11 mouse cellular contexts compared by ENCODE assay signal in genomic region chr14:59467798-59468197, GRCm38 (mm10). TPM values are rescaled to one million over a fixed set of nuclear protein-coding genes. Genes with fewer than 3 reads are reported as not detected.
DNase-seq lines count a peak whose midpoint lies in the region; ATAC-seq and TF ChIP-seq lines count a peak whose summit lies in the region.
"Had no signal": no experiment of that assay in that cellular context is flagged by ENCODE, and none has a peak within 500 bp of the region (broad histone marks: within the 10 kb centered on the region; RNA-seq: fewer than 3 reads in every experiment).

No protein-coding gene starts in this region.

- no peak overlapping the region for H3K27ac ChIP-seq in liver, adult 2 months (replicated peaks; ENCODE audit: insufficient read depth, low read depth, low read length)
- H3K27ac ChIP-seq in liver, embryonic 11.5 days (ENCODE audit: low read depth, low read length), result no peak overlapping the region
- H3K27ac ChIP-seq in hindbrain, embryonic 12.5 days, result no peak overlapping the region
- H3K27ac ChIP-seq: limb, embryonic 15.5 days had no signal

- DNase-seq in frontal cortex, postnatal 14 days (ENCODE audit: low spot score in 2 of 2), result no peak
- DNase-seq in liver, adult 2 months (ENCODE audit: extremely low read depth, low read depth, low spot score), result peak; percentile 35
- no peak for DNase-seq in liver, embryonic 11.5 days (ENCODE audit: low spot score)
- DNase-seq in R1 (ENCODE audit: low read depth, low spot score), result peak; percentile 11
- DNase-seq in spleen, postnatal 10 days (ENCODE audit: low spot score in 2 of 2), result no peak
- DNase-seq: gastrocnemius, postnatal 10 days had no signal

- no peaks in the 10 kb centered on the region for H3K4me1 ChIP-seq in liver, adult 2 months (ENCODE audit: control insufficient read depth, insufficient read depth, low read length)
- no peaks in the 10 kb centered on the region for H3K4me1 ChIP-seq in liver, embryonic 11.5 days (replicated peaks; ENCODE audit: control insufficient read depth, insufficient read depth, low read length)
- no peaks in the 10 kb centered on the region for H3K4me1 ChIP-seq in hindbrain, embryonic 12.5 days
- H3K4me1 ChIP-seq: limb, embryonic 15.5 days had no signal

- H3K36me3 ChIP-seq in liver, adult 2 months (ENCODE audit: control insufficient read depth, insufficient read depth, low read length), result peaks cover 14% of the 10 kb centered on the region
- H3K36me3 ChIP-seq in liver, embryonic 11.5 days (ENCODE audit: control insufficient read depth, insufficient read depth, low read length), result no peaks in the 10 kb centered on the region
- no peaks in the 10 kb centered on the region for H3K36me3 ChIP-seq in hindbrain, embryonic 12.5 days

- no peak overlapping the region for H3K4me3 ChIP-seq in liver, adult 2 months (ENCODE audit: insufficient read depth, low read depth, low read length)
- H3K4me3 ChIP-seq in liver, embryonic 11.5 days (ENCODE audit: low read depth, low read length), result no peak overlapping the region
- H3K4me3 ChIP-seq in hindbrain, embryonic 12.5 days, result no peak overlapping the region
- H3K4me3 ChIP-seq: limb, embryonic 15.5 days; myocyte had no signal

- no peak for TF ChIP-seq CTCF in liver, adult 2 months (IDR thresholded peaks at IDR 0.05; ENCODE audit: low read depth, low read length)

- TF ChIP-seq POLR2A in liver, adult 2 months (IDR thresholded peaks at IDR 0.05; ENCODE audit: extremely low read depth, insufficient read depth, low read length), result no peak

- no peak overlapping the region for H3K4me2 ChIP-seq in liver, embryonic 11.5 days
- H3K4me2 ChIP-seq in hindbrain, embryonic 12.5 days (replicated peaks), result no peak overlapping the region
- H3K4me2 ChIP-seq: limb, embryonic 15.5 days had no signal

- H3K9me3 ChIP-seq in liver, embryonic 11.5 days (ENCODE audit: control insufficient read depth, low read length), result no peaks in the 10 kb centered on the region
- H3K9me3 ChIP-seq in hindbrain, embryonic 12.5 days (replicated peaks), result no peaks in the 10 kb centered on the region
- H3K9me3 ChIP-seq: limb, embryonic 15.5 days had no signal

- peak; percentile 77 for ATAC-seq in frontal cortex, adult (ENCODE audit: low TSS enrichment)
- ATAC-seq in liver, embryonic 11.5 days (replicated peaks; ENCODE audit: low FRiP score), result no peak
- ATAC-seq in megakaryocyte progenitor cell, adult 5-6 weeks (replicated peaks; ENCODE audit: poor library complexity), result peak; percentile 61; the same call in 1 of the 2 replicates
- no peak for ATAC-seq in hindbrain, embryonic 12.5 days (ENCODE audit: low FRiP score)

- H3K27me3 ChIP-seq in liver, adult 2 months (ENCODE audit: control insufficient read depth, insufficient read depth, low read length), result no peaks in the 10 kb centered on the region
- H3K27me3 ChIP-seq in liver, embryonic 11.5 days (replicated peaks; ENCODE audit: control insufficient read depth, insufficient read depth, low read length), result no peaks in the 10 kb centered on the region
- no peaks in the 10 kb centered on the region for H3K27me3 ChIP-seq in hindbrain, embryonic 12.5 days
- H3K27me3 ChIP-seq: limb, embryonic 15.5 days had no signal

- WGBS in liver, adult 2 months, result 63% methylated on average over 1 of the region's 1 CpGs
- 67% methylated on average over 1 of the region's 1 CpGs for WGBS in liver, embryonic 11.5 days
- WGBS in hindbrain, embryonic 12.5 days, result 76% methylated on average over 1 of the region's 1 CpGs

- H3K9ac ChIP-seq in liver, adult 2 months (ENCODE audit: low read depth, low read length), result no peak overlapping the region
- H3K9ac ChIP-seq in liver, embryonic 11.5 days (ENCODE audit: low read depth, low read length), result no peak overlapping the region
- H3K9ac ChIP-seq in hindbrain, embryonic 12.5 days, result no peak overlapping the region
- H3K9ac ChIP-seq: limb, embryonic 15.5 days had no signal

- H3K79me2 ChIP-seq in liver, adult 2 months (ENCODE audit: control insufficient read depth, insufficient read depth, low read length), result no peaks in the 10 kb centered on the region

RNA-seq across cellular contexts. Expression of gene Cab39l, which starts 27.0 kb away (rescaled TPM):
- 40.5 and 47.6 TPM in 2 replicates for total RNA-seq in liver, adult 2 months (2014; rRNA removed)
- 13.6 and 16.3 TPM in 2 replicates for polyA plus RNA-seq in liver, adult 2 months (2012; rRNA removed)
- 47.4 and 54.5 TPM in 2 replicates for polyA plus RNA-seq in liver, embryonic 11.5 days (2014; fragmentation: Nextera tagmentation; extraction: Ambion mirVana)
- total RNA-seq in megakaryocyte progenitor cell, adult 5-6 weeks (2015), result 42.5 and 44.4 TPM in 2 replicates
- total RNA-seq in megakaryocyte progenitor cell, adult 5-6 weeks (2017), result 30.8 and 31.0 TPM in 2 replicates
- polyA plus RNA-seq in hindbrain, embryonic 12.5 days (2016; fragmentation: Nextera tagmentation; extraction: Ambion mirVana), result 35.8 and 39.9 TPM in 2 replicates

RNA-seq across cellular contexts. Expression of gene Setdb2, which starts 27.1 kb away (rescaled TPM):
- 27.4 and 29.7 TPM in 2 replicates for total RNA-seq in liver, adult 2 months (2014; rRNA removed)
- 10.2 and 10.3 TPM in 2 replicates for polyA plus RNA-seq in liver, adult 2 months (2012; rRNA removed)
- polyA plus RNA-seq in liver, embryonic 11.5 days (2014; fragmentation: Nextera tagmentation; extraction: Ambion mirVana), result 13.0 and 13.4 TPM in 2 replicates
- 38.2 and 41.4 TPM in 2 replicates for total RNA-seq in megakaryocyte progenitor cell, adult 5-6 weeks (2015)
- total RNA-seq in megakaryocyte progenitor cell, adult 5-6 weeks (2017), result 27.4 and 30.4 TPM in 2 replicates
- polyA plus RNA-seq in hindbrain, embryonic 12.5 days (2016; fragmentation: Nextera tagmentation; extraction: Ambion mirVana), result 9.6 and 11.6 TPM in 2 replicates

Comparison
In these comparisons a context has a peak if more than half of its experiments do, and no peak if none do; other contexts are left out.
1. DNase-seq: peak in liver, adult 2 months (single experiment) and R1 (single experiment); none in frontal cortex, postnatal 14 days (0 of 2), liver, embryonic 11.5 days (single experiment) and spleen, postnatal 10 days (0 of 2).
2. ATAC-seq: peak in frontal cortex, adult (single experiment) and megakaryocyte progenitor cell, adult 5-6 weeks (single experiment); none in liver, embryonic 11.5 days (single experiment) and hindbrain, embryonic 12.5 days (single experiment).